ENCODE assay signal across 25 mouse cellular contexts in genomic region chr3:128067861-128068260, GRCm38 (mm10).
DNase-seq lines count a peak whose midpoint lies in the region; ATAC-seq lines count a peak whose summit lies in the region.
"Had no signal": no experiment of that assay in that cellular context is flagged by ENCODE, and none has a peak within 500 bp of the region (broad histone marks: within the 10 kb centered on the region; RNA-seq: fewer than 3 reads in every experiment).

No protein-coding gene starts in this region.

- no peak overlapping the region for H3K27ac ChIP-seq in intestine, embryonic 16.5 days (ENCODE audit: low read length)
- H3K27ac ChIP-seq in intestine, embryonic 15.5 days, result no peak overlapping the region
- H3K27ac ChIP-seq: embryonic facial prominence, embryonic 10.5 days; embryonic facial prominence, embryonic 12.5 days; forebrain, embryonic 13.5 days; forebrain, embryonic 15.5 days had no signal

- H3K4me1 ChIP-seq in intestine, embryonic 16.5 days (ENCODE audit: control insufficient read depth, insufficient read depth, low read length), result no peaks in the 10 kb centered on the region
- H3K4me1 ChIP-seq in intestine, embryonic 15.5 days (replicated peaks), result no peaks in the 10 kb centered on the region
- H3K4me1 ChIP-seq: embryonic facial prominence, embryonic 10.5 days; embryonic facial prominence, embryonic 12.5 days; forebrain, embryonic 13.5 days; forebrain, embryonic 15.5 days had no signal

- H3K27me3 ChIP-seq in intestine, embryonic 16.5 days (replicated peaks; ENCODE audit: control insufficient read depth, insufficient read depth, low read length), result no peaks in the 10 kb centered on the region
- no peaks in the 10 kb centered on the region for H3K27me3 ChIP-seq in intestine, embryonic 15.5 days (replicated peaks)
- H3K27me3 ChIP-seq: CH12.LX; embryonic facial prominence, embryonic 12.5 days; forebrain, embryonic 13.5 days; forebrain, embryonic 15.5 days had no signal

- H3K36me3 ChIP-seq in intestine, embryonic 16.5 days (ENCODE audit: control insufficient read depth, insufficient read depth, low read length), result no peaks in the 10 kb centered on the region
- H3K36me3 ChIP-seq in intestine, embryonic 15.5 days, result no peaks in the 10 kb centered on the region
- H3K36me3 ChIP-seq: embryonic facial prominence, embryonic 10.5 days; embryonic facial prominence, embryonic 12.5 days; forebrain, embryonic 15.5 days; G1E had no signal

- H3K9me3 ChIP-seq in intestine, embryonic 16.5 days (ENCODE audit: control insufficient read depth, low read length), result no peaks in the 10 kb centered on the region
- no peaks in the 10 kb centered on the region for H3K9me3 ChIP-seq in intestine, embryonic 15.5 days
- H3K9me3 ChIP-seq: embryonic facial prominence, embryonic 10.5 days; embryonic facial prominence, embryonic 12.5 days; forebrain, embryonic 13.5 days; forebrain, embryonic 15.5 days; G1E had no signal

- no peak overlapping the region for H3K4me3 ChIP-seq in intestine, embryonic 16.5 days (ENCODE audit: low read length)
- no peak overlapping the region for H3K4me3 ChIP-seq in intestine, embryonic 15.5 days (replicated peaks)
- H3K4me3 ChIP-seq: embryonic facial prominence, embryonic 10.5 days; embryonic facial prominence, embryonic 12.5 days; erythroblast, embryonic 14.5 days; forebrain, embryonic 13.5 days; forebrain, embryonic 15.5 days had no signal

- H3K9ac ChIP-seq in intestine, embryonic 16.5 days (ENCODE audit: low read depth, low read length), result no peak overlapping the region
- H3K9ac ChIP-seq in intestine, embryonic 15.5 days, result no peak overlapping the region
- H3K9ac ChIP-seq: embryonic facial prominence, embryonic 12.5 days; forebrain, embryonic 13.5 days; forebrain, embryonic 15.5 days; forebrain, postnatal 0 days had no signal

- WGBS in intestine, embryonic 16.5 days, result 65% methylated on average over 4 of the region's 4 CpGs
- WGBS in intestine, embryonic 15.5 days, result 67% methylated on average over 4 of the region's 4 CpGs

- peak; percentile 68 for DNase-seq in heart, adult 11 months
- no peak for DNase-seq in heart, postnatal 4 days
- DNase-seq: adrenal gland, adult 8-10 months; adrenal gland, postnatal 14 days; adrenal gland, postnatal 36 days; B cell, adult 2 months; cerebellum, adult 11-12 months; cerebellum, adult 2 months; cerebellum, adult 9-10 months; cerebellum, postnatal 10 days; cerebellum, postnatal 25 days; forebrain, postnatal 0 days had no signal

- H3K4me2 ChIP-seq in intestine, embryonic 16.5 days (ENCODE audit: low read depth, low read length), result no peak overlapping the region
- no peak overlapping the region for H3K4me2 ChIP-seq in intestine, embryonic 15.5 days (replicated peaks)
- H3K4me2 ChIP-seq: embryonic facial prominence, embryonic 12.5 days; forebrain, embryonic 13.5 days; forebrain, embryonic 15.5 days had no signal

- 0 out of 2 replicates have a peak, but pooled peaks have one; percentile 21 for ATAC-seq in intestine, embryonic 16.5 days
- ATAC-seq in intestine, embryonic 15.5 days, result no peak
- ATAC-seq in erythroblast, adult 5-6 weeks (replicated peaks; ENCODE audit: low FRiP score, poor library complexity, severe bottlenecking), result no peak
- ATAC-seq: activated CD4-positive, CD25-positive, alpha-beta regulatory T cell, adult 4 months; CD4-positive, CD25-positive, alpha-beta regulatory T cell, adult 4 months; forebrain, embryonic 13.5 days; forebrain, embryonic 15.5 days; forebrain, postnatal 0 days; Patski had no signal
